In the genomic region with DNA sequence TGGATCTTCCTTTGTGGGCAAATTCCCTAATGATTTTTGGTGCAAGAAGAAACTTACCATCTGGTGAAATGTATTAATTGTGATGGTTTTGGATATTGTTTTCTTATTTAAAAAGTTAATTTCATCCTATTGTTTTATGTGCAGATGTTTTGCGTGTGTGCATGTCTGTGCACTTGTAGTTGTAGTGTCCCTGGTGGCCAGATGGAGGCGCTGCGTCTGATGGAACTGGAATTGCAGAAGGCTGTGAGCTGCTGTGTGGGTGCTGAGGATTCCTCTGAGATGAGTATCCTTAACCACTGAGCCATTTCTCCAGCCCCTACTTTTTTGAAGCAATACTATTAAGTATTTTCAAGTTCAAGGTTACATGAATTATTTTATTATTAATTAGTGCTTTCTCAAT, we compare ENCODE assay signal across 18 mouse cellular contexts.
DNase-seq lines count a peak whose midpoint lies in the region; ATAC-seq and TF ChIP-seq lines count a peak whose summit lies in the region.
"Had no signal": no experiment of that assay in that cellular context is flagged by ENCODE, and none has a peak within 500 bp of the region (broad histone marks: within the 10 kb centered on the region; RNA-seq: fewer than 3 reads in every experiment).

No protein-coding gene starts in this region.

- no peak for TF ChIP-seq POLR2A in ES-Bruce4 (IDR thresholded peaks at IDR 0.05; ENCODE audit: insufficient read depth, low read length)
- no peak for TF ChIP-seq POLR2A in bone marrow macrophage, adult 2 months (IDR thresholded peaks at IDR 0.05; ENCODE audit: borderline replicate concordance, low read depth, low read length)

- H3K27me3 ChIP-seq in kidney, postnatal 0 days (ENCODE audit: insufficient read depth, low read length), result no peaks in the 10 kb centered on the region
- H3K27me3 ChIP-seq in kidney, embryonic 14.5 days (ENCODE audit: control insufficient read depth, insufficient read depth, low read length), result no peaks in the 10 kb centered on the region
- H3K27me3 ChIP-seq in midbrain, postnatal 0 days (ENCODE audit: insufficient read depth, low read length), result no peaks in the 10 kb centered on the region
- no peaks in the 10 kb centered on the region for H3K27me3 ChIP-seq in midbrain, embryonic 16.5 days (ENCODE audit: control insufficient read depth, insufficient read depth, low read depth, low read length)
- no peaks in the 10 kb centered on the region for H3K27me3 ChIP-seq in ES-Bruce4 (ENCODE audit: control insufficient read depth, insufficient read depth, low read length, poor library complexity, severe bottlenecking)
- H3K27me3 ChIP-seq: embryonic facial prominence, embryonic 12.5 days; forebrain, embryonic 15.5 days; megakaryocyte, embryonic 14.5 days; midbrain, embryonic 15.5 days; stomach, embryonic 15.5 days had no signal

- no peaks in the 10 kb centered on the region for H3K9me3 ChIP-seq in kidney, postnatal 0 days (replicated peaks; ENCODE audit: low read length)
- H3K9me3 ChIP-seq in kidney, embryonic 14.5 days (ENCODE audit: control insufficient read depth, low read length), result no peaks in the 10 kb centered on the region
- H3K9me3 ChIP-seq in midbrain, postnatal 0 days (ENCODE audit: low read length), result no peaks in the 10 kb centered on the region
- H3K9me3 ChIP-seq in midbrain, embryonic 16.5 days (replicated peaks; ENCODE audit: control insufficient read depth, low read length, poor library complexity, severe bottlenecking), result no peaks in the 10 kb centered on the region
- H3K9me3 ChIP-seq in ES-Bruce4 (replicated peaks; ENCODE audit: control insufficient read depth, insufficient read depth, low read length, poor library complexity, severe bottlenecking), result peaks cover 3% of the 10 kb centered on the region
- H3K9me3 ChIP-seq: embryonic facial prominence, embryonic 12.5 days; forebrain, embryonic 15.5 days; midbrain, embryonic 15.5 days; stomach, embryonic 15.5 days had no signal

- TF ChIP-seq CTCF in kidney, postnatal 0 days (IDR thresholded peaks at IDR 0.05; ENCODE audit: low read depth), result peak; percentile 26; the same call in 1 of the 2 replicates
- peak; percentile 46 for TF ChIP-seq CTCF in midbrain, postnatal 0 days (IDR thresholded peaks at IDR 0.05)
- peak; percentile 56 for TF ChIP-seq CTCF in ES-Bruce4 (IDR thresholded peaks at IDR 0.05; ENCODE audit: low read depth, low read length)
- 0 out of 2 replicates have a peak, but pooled peaks have one; percentile 23 for TF ChIP-seq CTCF in bone marrow macrophage, adult 2 months (IDR thresholded peaks at IDR 0.05; ENCODE audit: low read depth, low read length)

- H3K27ac ChIP-seq in kidney, postnatal 0 days, result no peak overlapping the region
- no peak overlapping the region for H3K27ac ChIP-seq in kidney, embryonic 14.5 days (ENCODE audit: low read depth, low read length)
- no peak overlapping the region for H3K27ac ChIP-seq in midbrain, postnatal 0 days (ENCODE audit: low read depth, low read length)
- no peak overlapping the region for H3K27ac ChIP-seq in midbrain, embryonic 16.5 days (ENCODE audit: low read length)
- H3K27ac ChIP-seq in ES-Bruce4 (ENCODE audit: insufficient read depth, low read length), result no peak overlapping the region
- no peak overlapping the region for H3K27ac ChIP-seq in bone marrow macrophage, adult 2 months (ENCODE audit: insufficient read depth, low read depth, low read length)
- H3K27ac ChIP-seq: embryonic facial prominence, embryonic 12.5 days; forebrain, embryonic 15.5 days; midbrain, embryonic 15.5 days; stomach, embryonic 15.5 days had no signal

- no peak for ATAC-seq in kidney, postnatal 0 days (replicated peaks; ENCODE audit: low FRiP score, low read depth)
- no peak for ATAC-seq in kidney, embryonic 14.5 days (ENCODE audit: low FRiP score, low TSS enrichment)
- ATAC-seq in midbrain, postnatal 0 days (ENCODE audit: low FRiP score), result no peak
- ATAC-seq in midbrain, embryonic 16.5 days, result no peak
- ATAC-seq: forebrain, embryonic 15.5 days; midbrain, embryonic 15.5 days had no signal

- WGBS in kidney, postnatal 0 days, result 80% methylated on average over 3 of the region's 3 CpGs
- WGBS in kidney, embryonic 14.5 days, result 81% methylated on average over 3 of the region's 3 CpGs
- WGBS in midbrain, postnatal 0 days, result 86% methylated on average over 3 of the region's 3 CpGs
- WGBS in midbrain, embryonic 16.5 days, result 81% methylated on average over 3 of the region's 3 CpGs

- no peak overlapping the region for H3K4me3 ChIP-seq in kidney, postnatal 0 days (replicated peaks; ENCODE audit: low read depth, low read length)
- H3K4me3 ChIP-seq in kidney, embryonic 14.5 days (ENCODE audit: low read length), result no peak overlapping the region
- no peak overlapping the region for H3K4me3 ChIP-seq in midbrain, postnatal 0 days (ENCODE audit: low read depth, low read length)
- no peak overlapping the region for H3K4me3 ChIP-seq in midbrain, embryonic 16.5 days (ENCODE audit: low read depth, low read length)
- no peak overlapping the region for H3K4me3 ChIP-seq in ES-Bruce4 (ENCODE audit: low read depth, low read length)
- H3K4me3 ChIP-seq in bone marrow macrophage, adult 2 months (ENCODE audit: insufficient read depth, low read length), result no peak overlapping the region
- H3K4me3 ChIP-seq: embryonic facial prominence, embryonic 12.5 days; forebrain, embryonic 15.5 days; midbrain, embryonic 15.5 days; stomach, embryonic 15.5 days had no signal

- H3K9ac ChIP-seq in kidney, postnatal 0 days (ENCODE audit: low read depth, low read length), result no peak overlapping the region
- no peak overlapping the region for H3K9ac ChIP-seq in kidney, embryonic 14.5 days (ENCODE audit: low read depth, low read length)
- no peak overlapping the region for H3K9ac ChIP-seq in midbrain, postnatal 0 days (replicated peaks; ENCODE audit: low read length, poor library complexity, severe bottlenecking)
- H3K9ac ChIP-seq in midbrain, embryonic 16.5 days (ENCODE audit: low read depth, low read length), result no peak overlapping the region
- no peak overlapping the region for H3K9ac ChIP-seq in ES-Bruce4 (ENCODE audit: low read depth, poor library complexity, severe bottlenecking)
- H3K9ac ChIP-seq: embryonic facial prominence, embryonic 12.5 days; forebrain, embryonic 15.5 days; midbrain, embryonic 15.5 days; stomach, embryonic 15.5 days had no signal

- H3K4me1 ChIP-seq in kidney, postnatal 0 days (replicated peaks; ENCODE audit: insufficient read depth, low read length), result no peaks in the 10 kb centered on the region
- no peaks in the 10 kb centered on the region for H3K4me1 ChIP-seq in kidney, embryonic 14.5 days (ENCODE audit: control insufficient read depth, insufficient read depth, low read length)
- no peaks in the 10 kb centered on the region for H3K4me1 ChIP-seq in midbrain, postnatal 0 days (ENCODE audit: insufficient read depth, low read length)
- no peaks in the 10 kb centered on the region for H3K4me1 ChIP-seq in midbrain, embryonic 16.5 days (ENCODE audit: control insufficient read depth, insufficient read depth, low read length)
- H3K4me1 ChIP-seq in ES-Bruce4 (ENCODE audit: control insufficient read depth, insufficient read depth, low read length), result no peaks in the 10 kb centered on the region
- H3K4me1 ChIP-seq in bone marrow macrophage, adult 2 months (ENCODE audit: control insufficient read depth, insufficient read depth, low read length), result no peaks in the 10 kb centered on the region
- H3K4me1 ChIP-seq: embryonic facial prominence, embryonic 12.5 days; forebrain, embryonic 15.5 days; megakaryocyte, embryonic 14.5 days; midbrain, embryonic 15.5 days; stomach, embryonic 15.5 days had no signal

- DNase-seq in kidney, postnatal 0 days (ENCODE audit: low spot score), result no peak
- DNase-seq in midbrain, postnatal 0 days (ENCODE audit: low spot score), result no peak
- no peak for DNase-seq in layer of hippocampus, postnatal 14 days (ENCODE audit: low spot score in 2 of 2)
- DNase-seq: adrenal gland, adult 2 months; cerebellum, adult 11-12 months; gastrocnemius, postnatal 14 days; kidney, postnatal 14 days; lung, postnatal 10 days; thymus, postnatal 25 days had no signal

- TF ChIP-seq EP300 in ES-Bruce4 (IDR thresholded peaks at IDR 0.05; ENCODE audit: insufficient read depth, low read depth, low read length), result no peak

- no peaks in the 10 kb centered on the region for H3K36me3 ChIP-seq in kidney, postnatal 0 days (ENCODE audit: insufficient read depth, low read length)
- no peaks in the 10 kb centered on the region for H3K36me3 ChIP-seq in kidney, embryonic 14.5 days (ENCODE audit: control insufficient read depth, insufficient read depth, low read length)
- no peaks in the 10 kb centered on the region for H3K36me3 ChIP-seq in midbrain, postnatal 0 days (ENCODE audit: insufficient read depth, low read length)
- no peaks in the 10 kb centered on the region for H3K36me3 ChIP-seq in midbrain, embryonic 16.5 days (ENCODE audit: control insufficient read depth, insufficient read depth, low read length)
- H3K36me3 ChIP-seq in ES-Bruce4 (ENCODE audit: control insufficient read depth, insufficient read depth, low read length, poor library complexity, severe bottlenecking), result no peaks in the 10 kb centered on the region
- H3K36me3 ChIP-seq: embryonic facial prominence, embryonic 12.5 days; forebrain, embryonic 15.5 days; midbrain, embryonic 15.5 days; stomach, embryonic 15.5 days had no signal

- no peak overlapping the region for H3K4me2 ChIP-seq in kidney, postnatal 0 days (ENCODE audit: low read length)
- no peak overlapping the region for H3K4me2 ChIP-seq in kidney, embryonic 14.5 days (replicated peaks; ENCODE audit: low read depth, low read length)
- H3K4me2 ChIP-seq in midbrain, postnatal 0 days (ENCODE audit: low read depth, low read length, poor library complexity, severe bottlenecking), result no peak overlapping the region
- no peak overlapping the region for H3K4me2 ChIP-seq in midbrain, embryonic 16.5 days (ENCODE audit: low read length)
- H3K4me2 ChIP-seq: embryonic facial prominence, embryonic 12.5 days; forebrain, embryonic 15.5 days; midbrain, embryonic 15.5 days; stomach, embryonic 15.5 days had no signal
